Mouse (Mus musculus): ENCODE results near the gene Aqr.

Aqr gene

GRCm38 (mm10) chr2:114060071-114060591 lies 126.7 kb downstream of the Aqr start:
- no peak for DNase-seq (ENCODE audit: low spot score)

DNA sequence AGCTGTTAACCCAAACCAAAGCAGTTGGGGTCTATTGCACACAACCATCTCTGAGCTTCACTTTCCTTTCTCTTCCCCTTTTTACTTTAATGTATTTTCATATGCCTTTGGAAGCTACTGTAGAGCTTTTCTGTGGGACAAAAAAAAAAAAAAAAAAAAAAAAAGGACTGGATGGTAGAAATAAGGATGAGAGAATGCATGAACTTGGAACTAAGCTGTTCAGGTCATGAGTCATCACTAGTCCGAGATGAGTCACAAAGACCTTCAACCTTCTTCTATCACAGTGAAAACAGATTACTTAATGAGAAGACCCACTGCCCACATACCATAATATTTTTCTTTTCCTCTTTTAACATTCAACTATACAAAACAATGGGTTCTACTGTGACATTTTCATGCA lies 127.2 kb downstream of the Aqr start:
- DNase-seq (ENCODE audit: low spot score) = no peak

DNA sequence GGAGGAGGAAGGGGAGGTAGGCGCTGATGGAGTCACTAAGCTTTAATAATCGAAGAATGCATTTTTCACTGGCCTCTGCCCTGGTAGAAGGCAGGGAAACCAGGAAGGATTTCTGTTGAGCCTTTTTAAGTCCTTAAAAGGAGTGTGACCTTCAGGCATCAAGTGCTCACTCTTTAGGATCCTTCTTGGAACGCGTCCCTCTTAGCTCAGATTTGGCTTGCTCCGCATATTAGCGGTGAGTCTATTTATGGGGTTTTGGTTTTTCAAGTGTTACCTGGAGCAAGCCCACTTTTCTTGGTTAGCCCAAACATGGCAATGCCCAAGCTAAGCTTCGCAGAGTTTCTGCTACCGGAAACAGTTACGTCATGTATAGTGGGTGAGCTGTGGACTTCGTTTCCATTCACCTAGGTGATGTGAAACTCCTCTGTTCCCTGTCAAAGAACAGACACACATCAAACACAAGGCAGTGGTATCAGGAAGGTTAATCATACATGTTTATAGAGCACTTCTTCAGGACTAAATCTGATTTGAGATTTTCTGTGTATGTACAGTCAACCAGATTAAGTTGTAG lies 128.5 kb downstream of the Aqr start:
- no peak for DNase-seq (ENCODE audit: low spot score)

- DNase-seq (ENCODE audit: low spot score) = peak; percentile 11
Observed at GRCm38 (mm10) chr2:114057303-114057853, 129.4 kb downstream of the Aqr start.

DNA sequence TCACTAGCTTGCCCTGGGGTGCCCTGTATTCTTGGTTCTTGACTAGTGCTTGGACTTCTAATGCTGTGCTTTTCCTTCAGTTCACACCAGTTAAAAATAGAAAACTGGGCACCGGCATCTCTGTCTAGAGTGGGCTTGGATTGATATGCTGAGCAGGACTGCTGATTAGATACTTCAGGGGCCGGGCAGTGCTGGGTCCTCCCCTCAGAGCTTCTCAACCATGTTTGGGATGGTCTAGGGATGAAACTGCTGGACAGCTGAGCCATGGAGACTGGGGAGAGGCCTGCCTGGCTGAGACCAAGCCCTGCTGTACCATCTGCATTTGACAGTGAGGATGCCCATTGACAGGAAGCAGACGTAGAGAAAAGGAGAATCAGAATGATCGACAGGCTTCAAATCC lies 132.7 kb downstream of the Aqr start:
- no peak for DNase-seq (ENCODE audit: low spot score)

DNA sequence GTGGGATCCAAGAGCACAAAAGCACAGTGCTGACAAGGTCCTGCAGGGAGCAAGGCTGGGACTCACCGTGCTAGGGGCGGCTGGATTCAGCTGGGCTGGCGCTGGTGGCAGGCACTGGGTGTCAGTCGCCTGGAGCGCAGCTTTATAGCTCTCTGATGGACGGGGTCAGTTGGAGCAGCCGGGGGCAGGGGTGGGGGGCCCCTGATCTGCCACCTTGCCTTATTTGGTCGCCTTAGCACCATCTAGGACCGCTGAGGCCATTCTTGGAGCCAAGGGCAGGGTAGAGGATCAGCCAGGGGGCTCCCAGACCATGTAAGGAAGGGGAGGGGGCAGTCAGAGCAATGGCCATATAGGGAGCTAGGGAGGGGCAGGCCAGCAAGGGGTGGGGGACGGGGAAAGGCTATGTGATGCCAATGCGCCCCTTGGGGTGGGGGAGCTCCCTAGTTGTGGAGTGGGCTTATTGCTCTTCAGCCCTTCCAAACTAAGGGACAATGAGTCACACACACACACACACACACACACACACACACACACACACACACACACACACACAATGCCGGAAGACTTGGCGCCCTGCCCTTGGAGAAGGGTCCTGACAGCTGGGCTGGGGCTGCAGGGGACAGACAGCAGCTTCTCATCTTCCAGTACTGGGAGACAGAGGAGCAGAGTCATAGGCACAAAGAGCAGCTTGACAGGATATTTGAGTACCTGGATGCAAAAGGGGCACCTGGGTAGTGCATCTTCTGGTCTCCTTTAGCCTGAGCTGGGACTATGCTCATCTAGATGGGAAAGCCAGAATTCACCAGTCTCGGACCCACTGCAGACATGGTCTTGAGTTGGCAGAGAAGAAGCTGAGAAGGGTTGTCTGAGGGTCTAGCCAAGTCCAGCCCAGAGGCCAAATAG lies 133.9 kb downstream of the Aqr start, which contains the start of gene Actc1:
TSS of gene Actc1 (minus strand) at position 853 of the 903 bp plus-strand sequence.
- DNase-seq (ENCODE audit: low spot score) = peak; percentile 28

DNA sequence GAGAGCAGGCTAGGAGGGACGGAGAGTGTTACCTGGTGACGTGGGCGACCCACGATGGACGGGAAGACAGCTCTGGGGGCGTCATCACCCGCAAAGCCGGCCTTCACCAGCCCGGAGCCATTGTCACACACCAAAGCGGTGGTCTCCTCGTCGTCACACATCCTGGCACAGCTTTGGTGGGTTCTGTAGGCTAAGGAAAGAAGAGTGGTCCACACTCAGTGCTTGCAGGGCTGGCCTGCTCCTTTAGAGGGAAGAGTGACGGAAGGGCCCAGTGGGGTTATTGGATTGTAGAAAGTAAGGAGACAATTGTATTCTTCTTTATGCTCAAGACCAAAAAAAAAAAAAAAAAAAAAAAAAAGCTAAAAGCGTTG lies 135.0 kb downstream of the Aqr start:
- DNase-seq (ENCODE audit: low spot score) = no peak

Measured in embryo, embryonic 10.5 days (tissue).